Mouse (Mus musculus) G1E (cell line): Measurements from ENCODE around the gene Olfr1385.
"Not testable (repeated sequence)": the region's sequence is repeated elsewhere in the genome, so short reads cannot be mapped to it uniquely, and the experiment has no call there.

Source experiments
- CTCF ChIP-seq: IDR thresholded peaks from 2 replicates; pipeline ENCODE4 v1.5.1; 2012; ENCODE audit warnings: low read depth, low read length, inconsistent platforms, mixed read lengths
- GATA1 ChIP-seq: IDR thresholded peaks from 2 replicates; pipeline ENCODE4 v1.6.1; 2012; ENCODE audit warnings: borderline replicate concordance, low read length, inconsistent platforms, mixed read lengths
- GATA2 ChIP-seq: IDR thresholded peaks from 2 replicates; pipeline ENCODE4 v1.6.1; 2012; ENCODE audit warnings: low read depth, low read length, inconsistent platforms, borderline replicate concordance
- TAL1 ChIP-seq: conservative IDR thresholded peaks from 2 replicates; pipeline ENCODE4 v1.6.1; 2012; ENCODE audit warnings: low read depth, low read length, inconsistent platforms, mixed read lengths

DNA sequence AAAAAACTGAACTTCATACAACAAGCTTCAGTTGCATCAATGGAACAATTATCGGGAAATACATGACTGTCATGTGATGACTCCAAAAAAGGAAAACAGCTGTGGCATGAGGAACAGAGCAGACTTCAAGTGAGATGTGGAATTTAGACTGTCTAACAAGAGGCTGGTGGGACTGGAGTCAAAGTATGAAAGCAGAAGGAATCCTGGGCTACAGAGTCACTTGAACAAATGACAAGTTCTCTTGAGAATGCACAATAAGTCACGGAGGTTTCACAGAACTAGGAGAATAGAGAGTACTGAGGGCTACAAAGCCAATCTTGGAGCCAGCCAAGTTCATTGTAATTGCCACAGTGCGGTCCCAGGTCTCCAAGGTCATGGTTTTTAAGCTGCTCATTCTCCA, 54.3 kb downstream of the Olfr1385 start, which contains the start of gene Olfr1381:
- not testable (repeated sequence) for TF ChIP-seq CTCF, TAL1, GATA1, GATA2
